Mouse (Mus musculus): ENCODE measurements at regions not wholly inside any gene's neighbourhood (a gene's known extent, or its start where the extent isn't known, plus 50 kb on each side); places are given as distances from the start of the nearest gene placed in this dataset.

- DNase-seq (ENCODE audit: low spot score), result no peak
Observed at GRCm38 (mm10) chr14:67181586-67181985, 1172.6 kb upstream of the Gulo start.

GRCm38 (mm10) chr14:67179549-67179948 lies 1170.5 kb upstream of the Gulo start:
- DNase-seq (ENCODE audit: low spot score), result no peak

- no peak for DNase-seq (ENCODE audit: low spot score)
Observed at GRCm38 (mm10) chr14:67178329-67179039, 1169.5 kb upstream of the Gulo start.

GRCm38 (mm10) chr14:67176672-67177071 lies 1167.7 kb upstream of the Gulo start:
- no peak for DNase-seq (ENCODE audit: low spot score)

DNA sequence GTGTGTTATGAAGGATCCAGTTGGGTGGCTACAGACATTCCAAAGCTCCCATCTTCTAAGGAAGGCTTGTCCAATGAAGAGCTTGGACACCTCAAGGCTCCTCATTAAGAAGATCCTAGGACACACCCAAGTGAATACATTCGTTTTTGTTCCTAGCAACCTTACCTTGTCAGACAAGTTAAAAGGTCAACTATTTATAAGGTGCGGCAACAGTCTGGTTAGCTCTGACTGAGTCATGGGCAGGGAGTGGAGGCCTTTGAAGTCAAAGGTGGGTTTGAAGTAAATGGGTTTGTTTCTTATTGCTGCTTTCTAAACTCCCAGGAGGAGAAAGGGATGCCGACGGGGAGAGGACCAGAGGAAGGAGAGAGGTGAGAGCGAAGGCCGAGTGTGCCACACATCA lies 1167.1 kb upstream of the Gulo start:
- no peak for DNase-seq (ENCODE audit: low spot score)

DNA sequence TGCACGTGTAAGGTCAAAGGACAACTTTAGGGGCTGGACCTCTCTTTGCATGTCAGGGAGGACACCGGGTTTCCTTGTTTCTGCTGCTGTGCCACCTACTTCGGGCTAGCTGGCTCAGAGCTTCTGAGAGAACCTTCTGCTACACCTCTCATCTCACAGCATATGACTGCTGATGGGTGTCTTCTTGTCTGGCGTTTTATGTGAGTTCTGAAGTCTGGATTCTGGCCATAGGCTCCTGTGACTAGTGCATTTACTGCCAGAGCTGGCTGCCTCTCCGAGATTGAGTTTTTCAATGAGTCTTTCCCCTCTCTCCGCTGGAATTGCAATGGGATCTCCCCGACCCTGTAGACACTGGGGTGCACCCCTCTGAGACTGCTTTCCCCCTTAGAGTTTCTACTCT lies 1165.9 kb upstream of the Gulo start:
- DNase-seq (ENCODE audit: low spot score), result no peak

- no peak for DNase-seq (ENCODE audit: low spot score)
Observed at GRCm38 (mm10) chr14:67170801-67171200, 1161.8 kb upstream of the Gulo start.

DNA sequence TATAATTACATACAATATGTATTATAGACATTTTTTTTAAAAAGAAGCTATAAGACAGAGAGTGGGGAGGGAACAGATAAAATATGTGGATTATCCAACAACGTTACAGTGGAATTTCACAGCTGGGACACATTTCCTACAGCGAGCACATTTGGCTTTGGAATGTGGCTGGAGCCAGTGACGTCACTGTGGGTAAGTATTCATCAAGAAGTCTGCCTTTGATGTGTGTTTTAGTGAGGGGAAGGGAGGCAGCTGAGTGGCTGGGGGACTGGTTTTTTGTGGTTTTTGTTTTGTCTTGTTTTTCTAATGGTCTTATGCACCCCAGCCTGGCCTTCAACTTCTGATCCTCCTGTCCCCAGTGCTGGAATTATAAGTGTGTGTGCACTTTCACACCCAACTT lies 1161.2 kb upstream of the Gulo start:
- no peak for DNase-seq (ENCODE audit: low spot score)

- no peak for DNase-seq (ENCODE audit: low spot score)
Observed at GRCm38 (mm10) chr14:67169201-67169600, 1160.2 kb upstream of the Gulo start.

- no peak for DNase-seq (ENCODE audit: low spot score)
Observed at GRCm38 (mm10) chr14:67159996-67160395, 1151.0 kb upstream of the Gulo start.

DNA sequence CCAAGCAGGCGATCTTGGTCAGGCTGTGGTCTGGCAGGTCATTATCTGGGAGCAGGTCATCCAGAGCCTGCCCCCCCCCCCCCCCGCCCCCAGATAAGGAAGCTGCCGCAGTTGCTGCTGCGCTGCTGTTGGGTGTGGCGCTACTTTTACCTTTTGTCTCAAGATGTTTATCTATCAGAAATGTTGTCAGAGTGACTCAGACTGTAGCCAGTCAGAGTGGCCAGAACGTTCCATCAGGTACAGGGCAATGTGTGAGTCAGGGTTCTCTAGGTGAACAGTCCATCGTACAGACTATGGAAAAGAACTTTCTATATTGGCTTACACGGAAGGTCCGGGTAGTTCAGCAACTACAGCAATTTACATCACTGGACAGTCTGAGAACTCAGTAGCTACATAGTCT lies 1149.9 kb upstream of the Gulo start:
- no peak for DNase-seq (ENCODE audit: low spot score)

GRCm38 (mm10) chr14:67156366-67156765 lies 1147.4 kb upstream of the Gulo start:
- DNase-seq (ENCODE audit: low spot score), result no peak

- no peak for DNase-seq (ENCODE audit: low spot score)
Observed at GRCm38 (mm10) chr14:67153621-67154020, 1144.6 kb upstream of the Gulo start.

DNA sequence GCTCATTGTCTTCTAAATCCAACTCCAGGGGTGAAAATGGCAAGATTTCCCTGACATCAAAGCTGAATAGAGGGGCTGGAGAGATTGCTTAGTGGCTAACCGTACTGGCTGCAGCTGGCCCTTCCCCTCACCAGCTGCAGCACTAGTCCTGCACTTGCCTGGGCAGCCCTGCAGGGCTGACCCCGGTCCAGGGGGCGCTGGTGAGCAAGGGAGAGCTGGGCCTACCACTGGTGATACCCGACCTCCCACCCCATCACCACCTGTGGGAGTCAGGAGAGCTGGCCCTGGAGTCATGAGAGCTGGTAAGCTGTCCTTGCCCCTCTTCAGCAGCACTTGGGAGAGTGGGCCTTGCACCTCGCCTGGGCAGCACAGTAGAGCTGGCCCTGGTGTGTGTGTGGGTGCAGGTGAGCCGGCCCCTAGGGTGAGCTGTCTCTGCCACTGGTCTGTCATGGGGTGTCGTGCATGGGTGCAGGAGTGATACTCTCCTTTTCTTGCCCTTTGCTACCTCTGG lies 1141.0 kb upstream of the Gulo start:
- no peak for DNase-seq (ENCODE audit: low spot score)

- no peak for DNase-seq (ENCODE audit: low spot score)
Observed at GRCm38 (mm10) chr14:67149091-67149490, 1140.1 kb upstream of the Gulo start.

DNA sequence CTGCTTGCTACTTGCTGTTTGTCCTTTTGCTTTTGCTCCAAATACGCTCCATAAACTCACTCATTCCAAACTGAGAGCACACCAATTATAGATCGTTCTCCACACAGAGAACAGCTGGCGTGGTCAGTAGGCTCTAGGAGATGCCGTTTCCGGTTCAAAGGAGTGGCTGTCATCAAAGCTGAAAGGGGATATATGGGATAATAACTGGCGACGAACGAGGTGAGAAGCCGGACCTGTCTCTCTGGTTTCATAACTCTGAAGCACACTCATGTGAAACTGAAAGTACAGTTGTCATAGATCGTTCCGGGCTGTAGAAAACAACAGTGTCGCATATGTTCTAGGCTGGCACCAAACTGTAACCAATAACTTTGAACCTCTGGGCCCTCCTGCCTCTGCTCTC lies 1137.6 kb upstream of the Gulo start:
- DNase-seq (ENCODE audit: low spot score), result peak; percentile 51

- no peak for DNase-seq (ENCODE audit: low spot score)
Observed at GRCm38 (mm10) chr14:67145046-67145445, 1136.0 kb upstream of the Gulo start.

- no peak for DNase-seq (ENCODE audit: low spot score)
Observed at GRCm38 (mm10) chr14:67144461-67144985, 1135.5 kb upstream of the Gulo start.

GRCm38 (mm10) chr14:67143826-67144225 lies 1134.8 kb upstream of the Gulo start:
- no peak for DNase-seq (ENCODE audit: low spot score)

DNA sequence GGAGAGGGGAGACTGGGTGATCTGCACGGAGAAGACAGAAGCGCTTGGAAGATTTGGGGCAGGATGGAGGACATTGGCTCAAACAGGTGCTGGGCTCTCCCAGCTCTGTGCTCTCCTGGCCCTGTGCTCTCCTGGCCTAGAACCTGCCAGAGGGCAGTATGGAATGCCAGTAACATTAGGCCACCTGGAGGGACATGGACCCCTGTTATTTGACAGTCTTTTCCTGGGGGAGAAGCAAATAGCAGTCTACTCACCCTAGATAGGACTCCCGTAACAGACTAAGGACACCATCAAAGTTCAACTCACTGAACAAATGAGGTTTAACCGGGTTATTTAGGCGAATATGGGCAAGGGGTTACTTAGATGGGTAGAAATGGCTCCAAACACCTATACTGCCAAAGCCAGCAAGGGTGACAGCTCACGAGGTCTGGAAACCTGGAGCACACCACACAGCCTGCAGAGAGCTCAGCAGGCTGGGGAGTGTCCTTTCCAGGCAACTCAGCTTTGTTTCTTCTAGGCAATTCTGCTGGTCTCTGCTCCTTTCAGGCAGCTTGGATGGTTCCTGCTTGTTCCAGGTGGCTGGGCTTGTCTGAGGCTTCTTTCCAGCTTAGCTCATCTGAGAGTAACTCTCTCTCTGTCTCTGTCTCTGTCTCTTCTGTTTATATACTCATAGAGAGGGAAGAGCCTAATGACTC lies 1133.7 kb upstream of the Gulo start:
- no peak for DNase-seq (ENCODE audit: low spot score)

- no peak for DNase-seq (ENCODE audit: low spot score)
Observed at GRCm38 (mm10) chr14:67141581-67142441, 1132.8 kb upstream of the Gulo start.

DNA sequence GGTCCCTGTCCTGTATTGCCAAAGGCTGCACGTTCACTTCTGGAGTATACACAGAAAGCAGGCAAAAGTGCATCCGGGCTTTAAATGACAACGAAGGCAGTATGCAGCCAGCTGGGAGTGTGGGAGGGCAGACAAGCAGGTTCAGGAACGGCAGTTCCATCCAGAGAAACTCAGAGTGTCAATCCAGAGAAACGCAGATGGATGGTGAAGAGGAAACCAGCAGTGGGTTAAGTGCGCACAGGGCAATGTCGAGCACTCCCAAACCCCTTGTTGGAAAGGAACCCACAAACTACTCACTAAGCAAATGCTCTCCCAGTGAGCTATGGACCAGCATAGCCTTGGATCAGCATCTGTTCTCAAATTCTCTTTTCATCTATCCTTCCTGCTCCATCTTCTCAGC lies 1132.1 kb upstream of the Gulo start:
- no peak for DNase-seq (ENCODE audit: low spot score)

Measured in gastrocnemius, adult 18-20 months (tissue).